Mouse (Mus musculus): ENCODE measurements around the gene Dst. TPM values are rescaled to one million over a fixed set of nuclear protein-coding genes. Genes with fewer than 3 reads are reported as not detected.
A peak's percentile ranks its signal among the peaks of the same experiment; 100 is the strongest.

Dst gene
- polyA plus RNA-seq, 1 experiment from 2014 or later = 26.9 TPM

DNA sequence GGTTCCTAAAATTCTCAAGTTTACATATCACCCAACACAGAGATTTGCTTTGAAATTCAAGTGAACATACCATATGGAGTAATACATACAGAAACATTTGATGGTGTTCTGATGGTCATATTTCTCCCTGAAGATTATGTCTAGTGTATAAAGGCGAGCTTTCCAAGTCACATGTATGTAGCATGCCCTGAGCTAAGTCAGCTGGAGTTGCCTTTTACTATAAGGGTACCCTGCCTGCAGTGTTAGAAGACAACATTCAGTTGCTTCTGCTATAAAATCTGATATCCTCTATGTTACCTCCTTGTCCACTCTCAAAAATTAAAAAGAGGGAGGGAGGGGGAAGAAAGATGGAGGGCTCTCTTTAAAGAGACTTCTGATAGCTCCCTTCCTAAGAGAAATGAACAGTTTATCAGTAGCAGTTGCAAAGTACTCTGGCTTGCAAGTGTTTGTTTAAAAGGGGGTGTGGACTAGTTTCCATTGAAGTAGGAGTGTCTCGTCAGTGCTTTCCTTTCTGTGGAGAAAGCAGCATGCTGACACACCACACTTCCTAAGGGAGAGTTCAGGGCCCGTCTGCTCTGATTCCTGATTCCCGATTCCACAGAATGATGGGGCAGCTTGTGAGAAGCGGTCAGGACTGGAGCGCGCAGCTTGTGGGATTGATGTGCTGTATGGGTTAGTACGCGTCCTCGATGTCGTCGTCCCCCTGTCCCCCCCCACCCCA is 168.8 kb downstream of the Dst start:
- 7% methylated on average over 12 of the region's 12 CpGs for WGBS (ENCODE audit: insufficient replicate concordance)
- Histone ChIP-seq H3K4me1 (ENCODE audit: control insufficient read depth, insufficient read depth, low read length) (peaks cover 35% of the 10 kb centered on the region), H3K4me2 (peak overlapping the region; percentile 62), H3K9me3 (replicated peaks; ENCODE audit: control insufficient read depth, low read length) (no peaks in the 10 kb centered on the region), H3K27me3 (ENCODE audit: control insufficient read depth, insufficient read depth, low read length) (no peaks in the 10 kb centered on the region), H3K27ac (ENCODE audit: low read depth, low read length) (no peak overlapping the region), H3K9ac (ENCODE audit: low read depth, low read length) (no peak overlapping the region), H3K36me3 (ENCODE audit: control insufficient read depth, insufficient read depth, low read length) (no peaks in the 10 kb centered on the region), H3K4me3 (ENCODE audit: low read depth, low read length) (peak overlapping the region; percentile 33)
- 0 out of 2 replicates have a peak, but pooled peaks have one; percentile 46 for ATAC-seq (replicated peaks; ENCODE audit: insufficient number of reproducible peaks, low FRiP score, low TSS enrichment)

DNA sequence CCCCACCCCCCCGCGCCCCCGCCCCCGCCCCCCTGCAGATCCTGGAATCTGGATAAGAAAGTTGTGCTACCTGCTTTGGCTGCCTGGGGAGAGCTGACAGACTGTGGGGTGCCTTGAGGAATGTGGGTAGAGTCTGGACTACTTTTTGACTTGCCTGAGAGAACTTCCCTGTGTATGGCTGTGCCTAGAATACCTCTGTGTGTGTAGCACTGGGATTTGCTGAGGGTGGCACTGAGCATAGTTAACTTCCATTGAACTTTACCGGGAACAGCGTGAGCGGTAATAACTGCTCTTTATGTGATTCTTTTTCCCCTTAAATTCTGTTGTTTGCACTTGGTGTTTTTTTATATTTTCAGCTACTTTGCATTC is 169.4 kb downstream of the Dst start:
- ATAC-seq (replicated peaks; ENCODE audit: insufficient number of reproducible peaks, low FRiP score, low TSS enrichment) = 0 out of 2 replicates have a peak, but pooled peaks have one; percentile 55
- H3K4me2 ChIP-seq = peak overlapping the region; percentile 62
- no peak overlapping the region for H3K27ac ChIP-seq (ENCODE audit: low read depth, low read length)
- H3K9ac ChIP-seq (ENCODE audit: low read depth, low read length) = no peak overlapping the region
- H3K36me3 ChIP-seq (ENCODE audit: control insufficient read depth, insufficient read depth, low read length) = no peaks in the 10 kb centered on the region
- H3K4me1 ChIP-seq (ENCODE audit: control insufficient read depth, insufficient read depth, low read length) = peaks cover 32% of the 10 kb centered on the region
- H3K27me3 ChIP-seq (ENCODE audit: control insufficient read depth, insufficient read depth, low read length) = no peaks in the 10 kb centered on the region
- WGBS (ENCODE audit: insufficient replicate concordance) = 13% methylated on average over 7 of the region's 7 CpGs
- H3K4me3 ChIP-seq (ENCODE audit: low read depth, low read length) = peak overlapping the region; percentile 33
- H3K9me3 ChIP-seq (replicated peaks; ENCODE audit: control insufficient read depth, low read length) = no peaks in the 10 kb centered on the region

GRCm38 (mm10) chr1:34077941-34078340 is 169.9 kb downstream of the Dst start:
- H3K9me3 ChIP-seq (replicated peaks; ENCODE audit: control insufficient read depth, low read length) = no peaks in the 10 kb centered on the region
- no peaks in the 10 kb centered on the region for H3K36me3 ChIP-seq (ENCODE audit: control insufficient read depth, insufficient read depth, low read length)
- ATAC-seq (replicated peaks; ENCODE audit: insufficient number of reproducible peaks, low FRiP score, low TSS enrichment) = no peak
- H3K27ac ChIP-seq (ENCODE audit: low read depth, low read length) = no peak overlapping the region
- no peak overlapping the region for H3K9ac ChIP-seq (ENCODE audit: low read depth, low read length)
- peak overlapping the region; percentile 62; the same call in 1 of the 2 replicates for H3K4me2 ChIP-seq
- no peak overlapping the region for H3K4me3 ChIP-seq (ENCODE audit: low read depth, low read length)
- 68% methylated on average over 6 of the region's 6 CpGs for WGBS (ENCODE audit: insufficient replicate concordance)
- no peaks in the 10 kb centered on the region for H3K27me3 ChIP-seq (ENCODE audit: control insufficient read depth, insufficient read depth, low read length)
- peaks cover 31% of the 10 kb centered on the region for H3K4me1 ChIP-seq (ENCODE audit: control insufficient read depth, insufficient read depth, low read length)

- Histone ChIP-seq H3K27me3 (ENCODE audit: control insufficient read depth, insufficient read depth, low read length) (no peaks in the 10 kb centered on the region), H3K9ac (ENCODE audit: low read depth, low read length) (no peak overlapping the region), H3K9me3 (replicated peaks; ENCODE audit: control insufficient read depth, low read length) (no peaks in the 10 kb centered on the region), H3K27ac (ENCODE audit: low read depth, low read length) (no peak overlapping the region), H3K4me3 (ENCODE audit: low read depth, low read length) (no peak overlapping the region), H3K36me3 (ENCODE audit: control insufficient read depth, insufficient read depth, low read length) (peaks cover 7% of the 10 kb centered on the region; the same call in 1 of the 2 replicates), H3K4me2 (no peak overlapping the region), H3K4me1 (ENCODE audit: control insufficient read depth, insufficient read depth, low read length) (no peaks in the 10 kb centered on the region)
- 87% methylated on average over 3 of the region's 3 CpGs for WGBS (ENCODE audit: insufficient replicate concordance)
- ATAC-seq (replicated peaks; ENCODE audit: insufficient number of reproducible peaks, low FRiP score, low TSS enrichment) = no peak
These were observed 181.0 kb downstream of the Dst start for GRCm38 (mm10) chr1:34089011-34089410.

DNA sequence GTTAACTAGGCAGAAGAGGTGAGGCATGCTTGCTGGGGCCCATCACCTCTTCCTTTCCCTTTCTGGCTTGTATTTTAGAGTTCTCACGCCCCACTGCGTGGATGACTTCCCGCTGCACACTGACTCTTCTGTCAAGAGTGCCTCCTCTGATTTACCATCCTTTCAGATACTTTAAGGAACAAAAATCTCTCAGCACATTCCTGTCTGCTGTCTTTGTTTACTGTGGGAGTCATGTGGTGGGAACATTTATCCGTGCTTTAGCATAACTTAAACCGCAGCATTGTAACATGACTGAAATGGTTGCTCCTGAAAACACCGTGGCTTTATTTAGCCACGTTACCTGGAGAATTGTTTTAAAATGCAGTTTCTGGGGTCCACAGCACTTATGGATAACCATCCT is 182.7 kb downstream of the Dst start:
- Histone ChIP-seq H3K9ac (ENCODE audit: low read depth, low read length) (no peak overlapping the region), H3K36me3 (ENCODE audit: control insufficient read depth, insufficient read depth, low read length) (peaks cover 7% of the 10 kb centered on the region; the same call in 1 of the 2 replicates), H3K27ac (ENCODE audit: low read depth, low read length) (no peak overlapping the region), H3K9me3 (replicated peaks; ENCODE audit: control insufficient read depth, low read length) (no peaks in the 10 kb centered on the region), H3K4me3 (ENCODE audit: low read depth, low read length) (no peak overlapping the region), H3K4me1 (ENCODE audit: control insufficient read depth, insufficient read depth, low read length) (no peaks in the 10 kb centered on the region), H3K27me3 (ENCODE audit: control insufficient read depth, insufficient read depth, low read length) (no peaks in the 10 kb centered on the region), H3K4me2 (no peak overlapping the region)
- WGBS (ENCODE audit: insufficient replicate concordance) = 86% methylated on average over 7 of the region's 7 CpGs
- ATAC-seq (replicated peaks; ENCODE audit: insufficient number of reproducible peaks, low FRiP score, low TSS enrichment) = no peak

GRCm38 (mm10) chr1:34093652-34094051 is 185.6 kb downstream of the Dst start:
- Histone ChIP-seq H3K4me3 (ENCODE audit: low read depth, low read length) (no peak overlapping the region), H3K9ac (ENCODE audit: low read depth, low read length) (no peak overlapping the region), H3K27ac (ENCODE audit: low read depth, low read length) (no peak overlapping the region), H3K4me2 (no peak overlapping the region), H3K9me3 (replicated peaks; ENCODE audit: control insufficient read depth, low read length) (no peaks in the 10 kb centered on the region), H3K27me3 (ENCODE audit: control insufficient read depth, insufficient read depth, low read length) (no peaks in the 10 kb centered on the region), H3K36me3 (ENCODE audit: control insufficient read depth, insufficient read depth, low read length) (0 out of 2 replicates have a peak, but pooled peaks cover 3% of the 10 kb centered on the region), H3K4me1 (ENCODE audit: control insufficient read depth, insufficient read depth, low read length) (peaks cover 8% of the 10 kb centered on the region)
- ATAC-seq (replicated peaks; ENCODE audit: insufficient number of reproducible peaks, low FRiP score, low TSS enrichment) = no peak
- 90% methylated on average over 7 of the region's 7 CpGs for WGBS (ENCODE audit: insufficient replicate concordance)

DNA sequence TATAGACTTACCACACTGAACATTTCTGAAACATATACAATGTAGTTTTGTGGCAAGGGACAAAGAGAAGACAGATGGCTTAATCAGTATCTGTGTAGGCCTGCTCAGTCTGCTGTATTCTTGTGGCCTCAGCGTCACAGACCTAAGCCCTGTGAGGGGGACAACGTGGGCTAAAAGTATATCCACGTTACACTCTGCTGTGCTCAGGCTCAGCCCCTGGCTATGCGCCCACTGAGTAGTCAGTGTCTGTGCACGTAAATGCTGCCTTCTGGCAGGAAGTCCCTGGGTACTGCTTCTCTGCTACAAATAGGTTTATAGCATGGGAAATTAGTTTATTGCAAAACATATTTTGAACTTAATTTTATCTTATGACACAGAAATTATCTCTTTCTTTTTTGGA is 186.3 kb downstream of the Dst start:
- no peak overlapping the region for H3K9ac ChIP-seq (ENCODE audit: low read depth, low read length)
- no peak overlapping the region for H3K27ac ChIP-seq (ENCODE audit: low read depth, low read length)
- no peaks in the 10 kb centered on the region for H3K27me3 ChIP-seq (ENCODE audit: control insufficient read depth, insufficient read depth, low read length)
- 75% methylated on average over 5 of the region's 5 CpGs for WGBS (ENCODE audit: insufficient replicate concordance)
- no peak overlapping the region for H3K4me2 ChIP-seq
- H3K9me3 ChIP-seq (replicated peaks; ENCODE audit: control insufficient read depth, low read length) = no peaks in the 10 kb centered on the region
- peaks cover 8% of the 10 kb centered on the region for H3K4me1 ChIP-seq (ENCODE audit: control insufficient read depth, insufficient read depth, low read length)
- ATAC-seq (replicated peaks; ENCODE audit: insufficient number of reproducible peaks, low FRiP score, low TSS enrichment) = no peak
- H3K36me3 ChIP-seq (ENCODE audit: control insufficient read depth, insufficient read depth, low read length) = 0 out of 2 replicates have a peak, but pooled peaks cover 3% of the 10 kb centered on the region
- H3K4me3 ChIP-seq (ENCODE audit: low read depth, low read length) = no peak overlapping the region

- Histone ChIP-seq H3K4me2 (no peak overlapping the region), H3K9me3 (replicated peaks; ENCODE audit: control insufficient read depth, low read length) (no peaks in the 10 kb centered on the region), H3K4me1 (ENCODE audit: control insufficient read depth, insufficient read depth, low read length) (peaks cover 8% of the 10 kb centered on the region), H3K4me3 (ENCODE audit: low read depth, low read length) (no peak overlapping the region), H3K9ac (ENCODE audit: low read depth, low read length) (no peak overlapping the region), H3K27me3 (ENCODE audit: control insufficient read depth, insufficient read depth, low read length) (no peaks in the 10 kb centered on the region), H3K27ac (ENCODE audit: low read depth, low read length) (no peak overlapping the region), H3K36me3 (ENCODE audit: control insufficient read depth, insufficient read depth, low read length) (0 out of 2 replicates have a peak, but pooled peaks cover under 1% of the 10 kb centered on the region)
- no peak for ATAC-seq (replicated peaks; ENCODE audit: insufficient number of reproducible peaks, low FRiP score, low TSS enrichment)
- WGBS (ENCODE audit: insufficient replicate concordance) = 36% methylated on average over 4 of the region's 4 CpGs
These were observed 187.1 kb downstream of the Dst start for GRCm38 (mm10) chr1:34095173-34095572.

DNA sequence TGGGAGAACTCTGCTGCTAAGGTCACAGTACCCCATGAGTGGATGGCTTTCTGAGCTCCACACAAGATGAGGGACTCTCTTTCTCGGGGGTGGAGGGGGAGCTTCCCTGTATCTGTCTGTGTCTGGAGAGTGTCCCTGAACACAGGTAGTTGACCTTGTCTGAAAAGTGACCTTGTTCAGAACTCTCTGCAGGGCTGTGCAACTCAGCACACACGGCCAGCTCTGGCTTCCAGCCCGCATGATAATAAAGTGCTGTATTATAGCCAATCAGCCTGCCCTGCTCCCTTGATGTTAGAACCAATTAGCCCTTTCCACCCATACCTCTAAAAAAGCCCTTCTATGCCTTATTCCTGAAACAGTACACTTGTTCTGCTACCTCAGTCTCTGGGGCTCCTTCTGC is 188.9 kb downstream of the Dst start:
- no peak for ATAC-seq (replicated peaks; ENCODE audit: insufficient number of reproducible peaks, low FRiP score, low TSS enrichment)
- no peaks in the 10 kb centered on the region for H3K36me3 ChIP-seq (ENCODE audit: control insufficient read depth, insufficient read depth, low read length)
- H3K27ac ChIP-seq (ENCODE audit: low read depth, low read length) = no peak overlapping the region
- H3K4me2 ChIP-seq = no peak overlapping the region; the same call in 1 of the 2 replicates
- no peak overlapping the region for H3K9ac ChIP-seq (ENCODE audit: low read depth, low read length)
- H3K9me3 ChIP-seq (replicated peaks; ENCODE audit: control insufficient read depth, low read length) = no peaks in the 10 kb centered on the region
- H3K4me1 ChIP-seq (ENCODE audit: control insufficient read depth, insufficient read depth, low read length) = peaks cover 8% of the 10 kb centered on the region
- no peak overlapping the region for H3K4me3 ChIP-seq (ENCODE audit: low read depth, low read length)
- WGBS (ENCODE audit: insufficient replicate concordance) = 47% methylated on average over 3 of the region's 3 CpGs
- H3K27me3 ChIP-seq (ENCODE audit: control insufficient read depth, insufficient read depth, low read length) = no peaks in the 10 kb centered on the region
